Mouse (Mus musculus) kidney, embryonic 16.5 days (tissue): Measurements from ENCODE around the gene Sord. TPM values are rescaled to one million over a fixed set of nuclear protein-coding genes. Genes with fewer than 3 reads are reported as not detected.
"Not testable (repeated sequence)": the region's sequence is repeated elsewhere in the genome, so short reads cannot be mapped to it uniquely, and the experiment has no call there.

Experiments used
- ATAC-seq: fragments of 200-750 bp; cut with Nextera tagmentation; 2 replicates; pipeline ENCODE4 v1.8.0; 2017; ENCODE audit warnings: moderate TSS enrichment; ENCODE audit not compliant: low FRiP score, low TSS enrichment
- H3K27ac ChIP-seq: fragments of 300-500 bp; sonication (generic); 2 replicates; pipeline ENCODE4 v1.5.1; 2014; ENCODE audit warnings: low read length
- H3K27me3 ChIP-seq: fragments of 300-500 bp; sonication (generic); 2 replicates; pipeline ENCODE4 v1.6.1; 2014; ENCODE audit warnings: low read length, control low read depth, mixed read lengths; ENCODE audit not compliant: insufficient read depth
- H3K36me3 ChIP-seq: fragments of 300-500 bp; sonication (generic); 2 replicates; pipeline ENCODE4 v1.6.1; 2014; ENCODE audit warnings: low read length, control low read depth, mixed read lengths; ENCODE audit not compliant: insufficient read depth
- H3K4me1 ChIP-seq: fragments of 300-500 bp; sonication (generic); 2 replicates; pipeline ENCODE4 v1.6.1; 2014; ENCODE audit warnings: low read length, control low read depth, mixed read lengths; ENCODE audit not compliant: insufficient read depth
- H3K4me2 ChIP-seq: fragments of 300-500 bp; sonication (generic); replicated peaks from 2 replicates; pipeline ENCODE4 v1.6.1; 2014; ENCODE audit warnings: low read depth, low read length
- H3K4me3 ChIP-seq: fragments of 300-500 bp; sonication (generic); 2 replicates; pipeline ENCODE4 v1.5.1; 2014; ENCODE audit warnings: mild to moderate bottlenecking, low read length
- H3K9ac ChIP-seq: fragments of 300-500 bp; sonication (generic); replicated peaks from 2 replicates; pipeline ENCODE4 v1.6.1; 2014; ENCODE audit warnings: low read length
- H3K9me3 ChIP-seq: fragments of 300-500 bp; sonication (generic); 2 replicates; pipeline ENCODE4 v1.6.1; 2016; ENCODE audit warnings: low read length, control low read depth
- WGBS: fragments of 180-500 bp; shearing (Covaris S2); extraction: QIAGEN DNeasy Blood & Tissue Kit; methylation state at CpG from one replicate; pipeline ENCODE4 v1.1.7; 2014; 5-methylcytosine and 5-hydroxymethylcytosine counted together
- polyA plus RNA-seq: library from polyadenylated mRNA; unstranded; fragments of >200 nt; fragmentation: Nextera tagmentation; extraction: Ambion mirVana; gene quantifications from 2 replicates; pipeline ENCODE4 v1.2.1, GENCODE M21; 2015

Gene Sord
- polyA plus RNA-seq, 1 experiment from 2014 or later, result 62.4 TPM

GRCm38 (mm10) chr2:122217075-122217474, 17.5 kb upstream of the Sord start:
- H3K27me3 ChIP-seq, H3K27ac ChIP-seq, H3K4me3 ChIP-seq, ATAC-seq, H3K9ac ChIP-seq, H3K4me2 ChIP-seq, H3K4me1 ChIP-seq, H3K9me3 ChIP-seq, H3K36me3 ChIP-seq: not testable (repeated sequence)
- 89% methylated on average over 4 of the region's 4 CpGs for WGBS

DNA sequence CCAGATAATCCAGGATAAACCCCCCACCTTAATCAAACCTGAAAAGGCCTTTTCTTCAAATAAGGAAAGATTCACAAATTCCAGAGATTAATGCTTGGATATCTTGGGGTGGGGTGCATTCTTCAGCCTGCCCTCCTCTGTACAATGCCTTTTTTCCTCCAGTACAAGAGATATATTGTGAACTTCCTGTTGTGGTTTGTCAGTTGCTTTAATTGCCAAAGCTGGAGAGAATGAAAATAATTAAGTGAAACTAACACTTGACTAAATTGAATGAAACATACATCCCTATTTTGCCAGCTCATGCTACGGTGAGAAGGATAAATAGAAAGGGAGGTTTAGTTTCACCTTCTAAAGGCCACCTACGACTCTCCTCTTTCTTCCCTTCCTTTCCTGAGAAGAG, 16.3 kb upstream of the Sord start:
- 54% methylated on average over 2 of the region's 2 CpGs for WGBS
- H3K9ac ChIP-seq, result no peak overlapping the region
- H3K9me3 ChIP-seq, result no peaks in the 10 kb centered on the region
- ATAC-seq, result no peak
- no peak overlapping the region for H3K27ac ChIP-seq
- H3K4me2 ChIP-seq, result no peak overlapping the region
- H3K27me3 ChIP-seq, result no peaks in the 10 kb centered on the region
- no peaks in the 10 kb centered on the region for H3K4me1 ChIP-seq
- no peak overlapping the region for H3K4me3 ChIP-seq
- H3K36me3 ChIP-seq, result no peaks in the 10 kb centered on the region

DNA sequence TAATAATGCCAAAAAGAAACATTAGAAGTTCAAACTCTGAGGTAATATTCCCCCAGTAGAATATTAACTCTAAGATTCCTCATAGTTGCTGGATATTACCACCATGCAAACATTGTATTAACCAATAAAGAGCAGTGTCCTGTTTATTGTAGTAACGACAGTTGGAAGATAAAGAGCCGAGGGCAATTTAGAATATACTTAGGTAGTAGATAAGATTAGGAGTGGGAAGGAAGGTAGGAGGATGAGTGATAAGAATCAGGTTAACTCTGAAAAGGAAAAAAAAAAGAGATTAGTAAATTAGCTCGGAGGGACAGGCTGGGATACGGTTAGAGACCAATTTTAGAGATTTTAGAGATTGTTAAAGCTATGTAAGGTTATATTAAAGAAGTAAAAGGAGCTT, 13.2 kb upstream of the Sord start:
- H3K27me3 ChIP-seq, result no peaks in the 10 kb centered on the region
- no peaks in the 10 kb centered on the region for H3K4me1 ChIP-seq
- H3K27ac ChIP-seq, result no peak overlapping the region
- no peak overlapping the region for H3K9ac ChIP-seq
- H3K4me2 ChIP-seq, result no peak overlapping the region
- no peaks in the 10 kb centered on the region for H3K9me3 ChIP-seq
- no peaks in the 10 kb centered on the region for H3K36me3 ChIP-seq
- WGBS, result 65% methylated on average over 4 of the region's 4 CpGs
- ATAC-seq, result no peak
- H3K4me3 ChIP-seq, result no peak overlapping the region

DNA sequence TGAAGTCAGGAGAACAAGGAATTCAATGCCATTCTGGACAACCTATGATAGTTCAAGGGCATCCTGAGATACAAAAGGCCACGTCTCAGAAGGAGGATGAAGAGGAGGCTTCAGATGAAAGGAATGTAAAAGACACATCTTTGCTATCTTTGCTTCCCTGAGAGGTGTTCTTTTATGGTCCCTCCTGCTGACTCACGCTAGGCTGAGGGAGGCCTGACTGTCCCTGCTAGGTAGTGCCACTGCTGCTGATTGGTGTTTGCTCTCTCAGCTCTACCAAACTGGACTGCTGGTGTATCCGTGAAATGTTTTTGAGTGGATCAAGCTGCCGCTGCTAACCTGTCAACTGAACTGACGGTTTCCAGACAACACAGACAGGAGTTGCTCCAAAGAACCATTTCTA, 12.8 kb upstream of the Sord start:
- no peaks in the 10 kb centered on the region for H3K36me3 ChIP-seq
- H3K27ac ChIP-seq, result no peak overlapping the region
- no peak for ATAC-seq
- H3K4me1 ChIP-seq, result no peaks in the 10 kb centered on the region
- no peak overlapping the region for H3K9ac ChIP-seq
- 19% methylated on average over 5 of the region's 5 CpGs for WGBS
- no peaks in the 10 kb centered on the region for H3K27me3 ChIP-seq
- no peaks in the 10 kb centered on the region for H3K9me3 ChIP-seq
- H3K4me3 ChIP-seq, result no peak overlapping the region
- no peak overlapping the region for H3K4me2 ChIP-seq

DNA sequence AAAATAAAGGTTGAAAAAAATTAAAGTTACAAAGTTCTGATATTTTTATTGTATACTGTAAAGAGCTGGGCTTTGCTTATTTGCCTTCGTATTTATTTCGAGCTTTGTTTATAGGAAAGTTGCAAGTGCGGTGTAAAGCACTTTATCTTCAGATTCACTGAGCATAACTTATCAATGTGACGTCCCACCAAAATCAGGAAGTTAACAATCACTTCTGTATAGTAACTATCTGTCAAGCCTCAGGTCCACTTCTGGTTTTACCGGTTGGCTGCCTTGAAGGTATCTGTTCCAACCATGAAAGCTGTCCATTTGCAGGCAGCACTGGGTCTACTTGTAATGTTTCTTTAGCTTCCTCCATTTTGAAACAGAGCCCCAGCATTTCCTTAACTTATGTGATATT, 12.3 kb upstream of the Sord start:
- H3K36me3 ChIP-seq, result no peaks in the 10 kb centered on the region
- no peak overlapping the region for H3K9ac ChIP-seq
- no peaks in the 10 kb centered on the region for H3K27me3 ChIP-seq
- no peaks in the 10 kb centered on the region for H3K4me1 ChIP-seq
- no peak for ATAC-seq
- no peak overlapping the region for H3K27ac ChIP-seq
- whole genome bisulfite sequencing, result 78% methylated on average over 5 of the region's 5 CpGs
- no peak overlapping the region for H3K4me3 ChIP-seq
- H3K4me2 ChIP-seq, result no peak overlapping the region
- no peaks in the 10 kb centered on the region for H3K9me3 ChIP-seq

DNA sequence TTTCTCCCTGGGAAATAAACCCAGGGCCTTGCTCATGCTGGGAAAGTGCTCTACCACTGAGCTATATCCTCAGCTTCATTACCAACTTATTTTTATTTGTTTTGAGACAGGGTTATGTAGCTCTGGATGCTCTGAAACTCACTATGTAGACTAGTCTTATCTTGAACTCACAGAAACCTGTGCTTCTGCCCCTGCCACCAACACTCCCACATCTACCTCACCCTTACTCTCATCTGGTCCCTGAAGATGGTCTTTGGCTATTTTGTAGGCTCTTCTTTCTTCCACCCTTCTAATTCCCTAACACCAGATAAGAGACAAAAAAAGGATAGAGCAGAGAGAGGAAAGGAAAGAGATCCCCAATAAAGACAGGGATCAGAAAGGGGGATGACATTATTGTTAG, 10.9 kb upstream of the Sord start:
- Histone ChIP-seq H3K27ac (no peak overlapping the region), H3K4me1 (no peaks in the 10 kb centered on the region), H3K4me3 (no peak overlapping the region), H3K27me3 (no peaks in the 10 kb centered on the region), H3K36me3 (no peaks in the 10 kb centered on the region), H3K9ac (no peak overlapping the region), H3K4me2 (no peak overlapping the region), H3K9me3 (no peaks in the 10 kb centered on the region)
- ATAC-seq, result no peak

GRCm38 (mm10) chr2:122230395-122230794, 4.2 kb upstream of the Sord start:
- H3K4me3 ChIP-seq, result no peak overlapping the region
- 0 out of 2 replicates have a peak, but pooled peaks cover 4% of the 10 kb centered on the region for H3K4me1 ChIP-seq
- no peak overlapping the region for H3K9ac ChIP-seq
- H3K36me3 ChIP-seq, result no peaks in the 10 kb centered on the region
- no peak overlapping the region for H3K27ac ChIP-seq
- H3K27me3 ChIP-seq, result no peaks in the 10 kb centered on the region
- WGBS, result 85% methylated on average over 6 of the region's 6 CpGs
- ATAC-seq, result no peak
- no peak overlapping the region for H3K4me2 ChIP-seq
- no peaks in the 10 kb centered on the region for H3K9me3 ChIP-seq

GRCm38 (mm10) chr2:122231616-122232015, 2.9 kb upstream of the Sord start:
- Histone ChIP-seq H3K9ac (no peak overlapping the region), H3K4me3 (no peak overlapping the region), H3K4me2 (no peak overlapping the region), H3K4me1 (0 out of 2 replicates have a peak, but pooled peaks cover 4% of the 10 kb centered on the region), H3K27me3 (no peaks in the 10 kb centered on the region), H3K27ac (no peak overlapping the region), H3K9me3 (no peaks in the 10 kb centered on the region), H3K36me3 (no peaks in the 10 kb centered on the region)
- 88% methylated on average over 9 of the region's 9 CpGs for WGBS
- ATAC-seq, result no peak

DNA sequence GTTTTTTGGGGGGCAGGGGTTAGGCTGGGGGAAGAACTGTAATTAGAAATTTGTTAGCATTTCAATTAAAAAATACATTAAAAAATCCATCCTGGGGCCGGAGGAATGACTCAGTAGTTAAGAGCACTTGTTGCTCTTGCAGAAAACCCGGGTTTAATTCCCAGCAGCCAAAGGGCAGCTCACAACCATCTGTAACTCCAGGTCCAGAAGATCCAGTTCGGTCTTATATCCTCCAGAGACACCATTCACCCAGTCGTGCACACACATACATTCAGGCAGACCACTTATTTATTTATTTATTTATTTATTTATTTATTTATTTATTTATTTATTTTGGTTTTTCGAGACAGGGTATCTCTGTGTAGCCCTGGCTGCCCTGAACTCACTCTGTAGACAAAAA, 1.2 kb upstream of the Sord start:
- 54% methylated on average over 5 of the region's 5 CpGs for WGBS
- Histone ChIP-seq H3K4me2 (no peak overlapping the region), H3K4me3 (no peak overlapping the region)

GRCm38 (mm10) chr2:122233759-122234557, 591 bp upstream of the Sord start:
- 6% methylated on average over 26 of the region's 26 CpGs for WGBS
- Histone ChIP-seq H3K27me3 (no peaks in the 10 kb centered on the region), H3K36me3 (no peaks in the 10 kb centered on the region), H3K4me3 (peak overlapping the region; percentile 71), H3K9ac (peak overlapping the region; percentile 69), H3K27ac (peak overlapping the region; percentile 72), H3K9me3 (no peaks in the 10 kb centered on the region), H3K4me2 (peak overlapping the region; percentile 93), H3K4me1 (0 out of 2 replicates have a peak, but pooled peaks cover 4% of the 10 kb centered on the region)
- ATAC-seq, result peak; percentile 4; the same call in 1 of the 2 replicates

More for the DNA sequence above, 1.2 kb upstream of the Sord start:
- ATAC-seq, result no peak
- Histone ChIP-seq H3K27ac (no peak overlapping the region), H3K36me3 (no peaks in the 10 kb centered on the region), H3K27me3 (no peaks in the 10 kb centered on the region), H3K9me3 (no peaks in the 10 kb centered on the region), H3K4me1 (0 out of 2 replicates have a peak, but pooled peaks cover 4% of the 10 kb centered on the region), H3K9ac (no peak overlapping the region)
